Mouse (Mus musculus): ENCODE results near the gene Gm20604. TPM values are rescaled to one million over a fixed set of nuclear protein-coding genes. Genes with fewer than 3 reads are reported as not detected.

Gene Gm20604
- polyA plus RNA-seq, 1 experiment from 2014 or later, result 30.5 TPM

Other genes starting within 250 kb of the Gm20604 start
- gene Chga, start 203.7 kb downstream of the Gm20604 start, polyA plus RNA-seq (2016; fragmentation: Nextera tagmentation; extraction: Ambion mirVana), result 72.4 and 78.1 TPM in 2 replicates
- gene Itpk1, start 53.7 kb downstream of the Gm20604 start, polyA plus RNA-seq (2016; fragmentation: Nextera tagmentation; extraction: Ambion mirVana), result 24.7 and 28.0 TPM in 2 replicates
- 38.4 and 42.9 TPM in 2 replicates for gene Moap1, start 15.0 kb downstream of the Gm20604 start, polyA plus RNA-seq (2016; fragmentation: Nextera tagmentation; extraction: Ambion mirVana)
- 11.6 and 11.7 TPM in 2 replicates for gene Tmem251, start 14.9 kb downstream of the Gm20604 start, polyA plus RNA-seq (2016; fragmentation: Nextera tagmentation; extraction: Ambion mirVana)
- gene Gm28051, start 907 bp downstream of the Gm20604 start, polyA plus RNA-seq (2016; fragmentation: Nextera tagmentation; extraction: Ambion mirVana), result not detected in 2 replicates
- 43.7 and 44.1 TPM in 2 replicates for gene Gon7, start 869 bp downstream of the Gm20604 start, polyA plus RNA-seq (2016; fragmentation: Nextera tagmentation; extraction: Ambion mirVana)
- 46.9 and 48.1 TPM in 2 replicates for gene Ubr7, start 705 bp downstream of the Gm20604 start, polyA plus RNA-seq (2016; fragmentation: Nextera tagmentation; extraction: Ambion mirVana)
- gene Btbd7, start 119.8 kb upstream of the Gm20604 start, polyA plus RNA-seq (2016; fragmentation: Nextera tagmentation; extraction: Ambion mirVana), result 21.8 and 22.8 TPM in 2 replicates
- not detected in 2 replicates for gene Cox8c, start 140.6 kb upstream of the Gm20604 start, polyA plus RNA-seq (2016; fragmentation: Nextera tagmentation; extraction: Ambion mirVana)
- 4.0 and 4.8 TPM in 2 replicates for gene Unc79, start 190.2 kb upstream of the Gm20604 start, polyA plus RNA-seq (2016; fragmentation: Nextera tagmentation; extraction: Ambion mirVana)